Mouse (Mus musculus) spleen, postnatal 36 days (tissue): ENCODE results near the gene Polr1b.

Experiments used
- DNase-seq, 2 experiments: peaks; one replicate each; pipeline ENCODE4 v3.0.0; 2022; ENCODE audit warnings: low spot score in 2 of 2, mixed read lengths in 1 of 2

The Polr1b gene

DNA sequence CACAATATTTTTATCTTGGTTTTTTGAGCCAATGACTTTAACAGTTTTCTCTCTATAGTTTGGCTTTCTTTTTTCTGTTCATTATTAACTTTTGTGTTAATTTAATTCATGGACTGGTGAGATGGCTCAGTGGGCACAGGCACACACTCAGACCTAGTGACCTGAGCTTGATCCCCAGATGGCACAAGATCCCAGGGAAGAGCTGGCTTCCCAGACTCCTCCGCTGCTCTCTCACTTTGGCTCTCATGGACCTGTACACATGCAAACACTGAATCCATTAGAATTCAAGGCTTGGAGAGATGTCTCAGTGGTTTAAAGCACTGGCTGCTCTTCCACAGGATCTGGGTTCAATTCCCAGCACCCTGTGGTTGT lies 15.6 kb downstream of the Polr1b start:
- no peak for DNase-seq

DNA sequence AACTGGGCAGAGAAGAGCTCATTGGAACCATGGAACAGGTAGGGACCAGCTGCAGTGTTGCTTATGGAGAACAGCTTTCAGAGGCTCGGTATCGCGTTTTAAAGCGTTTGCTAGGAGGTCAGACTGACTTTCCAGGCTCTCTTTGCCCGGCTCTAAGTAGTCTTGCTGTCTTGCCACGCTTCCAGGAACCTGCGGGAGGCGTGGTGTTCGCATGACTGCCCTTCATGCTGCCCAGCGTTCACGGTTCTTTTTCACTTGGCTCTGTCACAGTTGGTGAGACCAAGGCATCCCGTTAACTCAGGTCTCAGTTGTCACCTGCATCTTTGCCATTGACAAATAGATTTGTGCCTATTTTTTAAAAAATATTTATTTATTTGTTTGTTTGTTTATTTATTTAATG lies 17.3 kb downstream of the Polr1b start:
- no peak for DNase-seq

- no peak for DNase-seq
These were observed 21.2 kb downstream of the Polr1b start for GRCm38 (mm10) chr2:129121986-129122385.

GRCm38 (mm10) chr2:129129412-129129929 lies 28.7 kb downstream of the Polr1b start, which contains the start of gene Chchd5:
TSS of gene Chchd5 (plus strand) at chr2:129129700.
- peak; percentile 85 to 90 for DNase-seq

- DNase-seq, result peak; percentile 55 to 62
These were observed 29.3 kb downstream of the Polr1b start for GRCm38 (mm10) chr2:129129987-129130545.

- DNase-seq, result no peak
These were observed 30.0 kb downstream of the Polr1b start for GRCm38 (mm10) chr2:129130776-129131175.

DNA sequence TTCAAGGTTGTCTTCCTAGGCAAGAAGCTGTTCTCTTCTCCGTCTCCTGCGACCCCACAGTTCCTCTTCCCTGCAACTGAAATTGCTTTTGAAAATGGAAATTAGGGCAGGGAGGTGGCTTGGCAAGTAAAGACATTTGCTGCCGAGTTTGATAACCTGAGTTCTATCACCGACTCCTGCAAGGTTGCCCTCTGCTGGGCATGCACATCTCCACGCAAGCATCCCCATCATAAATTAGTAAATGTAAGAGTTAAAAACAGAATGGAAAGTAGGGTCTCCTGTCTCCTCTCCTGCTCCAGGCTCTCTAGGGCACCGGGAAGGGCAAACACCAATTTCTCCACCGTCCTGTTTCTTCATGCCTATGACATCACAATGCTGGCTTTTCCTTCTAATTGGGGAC lies 31.4 kb downstream of the Polr1b start:
- no peak for DNase-seq

DNA sequence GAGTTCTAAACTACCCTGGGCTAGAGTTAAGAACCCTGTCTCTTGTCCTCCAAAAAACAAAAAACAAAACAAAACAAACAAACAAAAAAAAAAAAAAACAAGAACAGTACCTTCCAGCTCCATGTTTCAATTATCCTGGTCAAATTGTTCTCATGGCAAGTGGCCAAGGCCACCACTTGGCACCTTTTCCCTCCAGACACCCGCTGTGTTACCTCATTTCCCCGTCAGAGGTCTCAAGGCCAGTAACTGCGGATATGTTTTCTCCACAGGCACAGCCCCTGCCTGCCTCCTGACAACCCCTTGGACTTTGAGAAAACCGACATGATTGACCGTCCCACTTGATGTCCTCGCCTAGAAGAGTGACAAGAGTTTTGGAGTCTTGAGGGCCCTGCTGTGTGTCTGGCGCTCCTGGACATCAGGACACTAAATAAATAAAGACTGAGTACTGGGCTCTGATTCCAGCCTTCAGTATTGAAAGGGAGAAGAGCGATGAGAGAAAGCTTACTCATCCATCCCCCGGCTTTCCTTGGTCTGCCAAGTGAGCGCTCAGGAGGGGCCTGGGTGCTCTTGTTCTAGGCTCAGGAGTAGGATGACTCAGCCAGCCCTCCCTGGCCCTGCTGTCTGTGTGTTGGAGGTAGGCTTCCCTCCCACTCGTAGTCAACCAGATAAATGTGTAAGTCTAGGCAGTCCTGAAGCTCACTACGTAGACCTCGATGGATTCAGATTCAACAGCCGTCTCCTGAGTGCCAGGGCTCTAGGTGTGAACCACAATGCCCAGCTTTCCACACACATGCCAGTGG lies 32.4 kb downstream of the Polr1b start:
- no peak for DNase-seq

GRCm38 (mm10) chr2:129139906-129140305 lies 39.1 kb downstream of the Polr1b start:
- DNase-seq, result no peak

GRCm38 (mm10) chr2:129148836-129149235 lies 48.0 kb downstream of the Polr1b start:
- no peak for DNase-seq

- DNase-seq, result no peak
These were observed 49.6 kb downstream of the Polr1b start for GRCm38 (mm10) chr2:129150386-129150785.

DNA sequence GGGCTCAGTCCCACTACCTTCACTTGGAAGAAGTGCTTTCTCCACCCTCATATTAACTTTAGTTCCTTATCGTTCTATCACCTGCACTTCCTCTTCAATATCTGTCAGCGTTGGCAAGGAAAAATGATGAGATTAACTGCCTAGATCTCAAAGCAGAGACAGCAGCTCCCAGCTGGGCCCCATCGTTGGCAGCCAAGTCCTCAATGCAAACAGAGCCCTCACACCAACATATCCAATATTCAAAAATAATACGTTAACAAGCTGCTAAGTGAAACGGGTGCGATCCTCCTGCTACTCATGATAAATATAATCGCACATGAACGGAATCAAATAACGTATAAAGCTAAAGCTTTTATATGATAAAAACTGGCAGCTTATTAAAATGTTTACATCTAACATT lies 50.3 kb downstream of the Polr1b start:
- DNase-seq, result no peak

DNA sequence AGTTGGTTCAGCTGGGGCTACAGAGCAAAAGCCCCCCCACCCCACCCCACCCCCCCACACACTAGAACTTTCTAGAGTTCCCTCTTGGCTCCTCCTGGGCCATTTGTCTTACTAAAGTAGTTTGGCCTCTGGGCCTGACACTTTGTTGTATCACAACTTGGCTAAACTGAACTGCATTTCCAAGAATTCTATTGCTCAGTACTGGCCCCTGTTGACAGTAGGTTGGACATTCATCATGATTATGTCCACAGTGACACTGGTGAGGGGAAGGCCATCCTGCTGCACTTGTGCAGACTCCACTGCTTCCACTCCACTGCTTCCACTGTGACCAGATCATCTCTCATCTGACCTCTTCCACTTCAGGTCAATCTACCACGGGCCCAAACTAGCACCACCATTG lies 52.0 kb downstream of the Polr1b start:
- DNase-seq, result no peak

GRCm38 (mm10) chr2:129164815-129165214 lies 64.0 kb downstream of the Polr1b start:
- no peak for DNase-seq

- DNase-seq, result no peak
These were observed 66.0 kb downstream of the Polr1b start for GRCm38 (mm10) chr2:129166466-129167463.

DNA sequence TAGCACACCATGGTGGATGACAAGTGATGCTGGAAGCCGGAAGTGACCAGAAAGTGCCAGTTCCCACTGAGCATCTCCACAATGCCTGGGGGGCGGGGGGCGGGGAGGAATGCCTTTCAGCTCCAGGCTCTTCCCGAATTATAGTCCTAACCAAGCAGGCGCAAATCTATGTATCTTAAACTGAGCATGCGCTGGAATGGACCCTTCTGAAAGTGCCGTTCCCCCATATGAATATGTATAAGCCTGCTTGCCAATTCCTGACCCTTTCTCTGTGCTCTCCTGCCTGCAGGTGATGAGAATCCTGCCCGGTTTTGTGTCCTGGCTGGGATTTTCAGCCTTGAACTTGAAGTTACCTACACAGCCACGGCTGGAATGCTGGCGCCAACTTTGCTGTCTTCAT lies 72.6 kb downstream of the Polr1b start:
- DNase-seq, result no peak

- DNase-seq, result peak; percentile 44 to 49
These were observed 73.7 kb downstream of the Polr1b start for GRCm38 (mm10) chr2:129174474-129174873.

DNA sequence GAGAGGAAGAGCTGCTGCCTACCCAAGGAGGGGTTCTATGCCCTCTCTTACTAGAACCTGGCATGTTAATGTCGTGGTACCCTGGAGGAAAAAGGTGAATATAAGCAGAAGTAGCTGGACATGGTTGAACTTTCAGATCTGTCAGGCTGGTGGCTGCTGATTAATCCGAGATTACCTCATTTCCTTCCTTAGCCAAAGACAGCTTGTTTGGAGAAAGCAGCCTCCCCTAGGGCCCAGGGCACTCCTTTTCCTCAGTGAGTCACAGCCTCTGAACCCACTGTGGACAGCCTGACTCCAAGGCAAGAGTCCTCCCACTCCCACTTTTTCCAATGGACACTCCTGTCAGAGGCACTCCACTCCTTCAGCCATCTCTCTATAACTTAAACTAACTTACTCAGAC lies 74.8 kb downstream of the Polr1b start:
- no peak for DNase-seq
